Mouse (Mus musculus) heart, postnatal 0 days (tissue): Measurements from ENCODE around the gene Cnr2. TPM values are rescaled to one million over a fixed set of nuclear protein-coding genes. Genes with fewer than 3 reads are reported as not detected.

Source experiments
- ATAC-seq: fragments of 200-750 bp; cut with Nextera tagmentation; 2 replicates; pipeline ENCODE4 v1.8.0; 2017; ENCODE audit warnings: low read depth, moderate number of reproducible peaks, moderate library complexity; ENCODE audit not compliant: insufficient read depth
- DNase-seq: peaks from one replicate; pipeline ENCODE4 v3.0.0-alpha.2; 2016; ENCODE audit warnings: low spot score
- H3K27ac ChIP-seq: fragments of 300-500 bp; sonication (generic); 2 replicates; pipeline ENCODE4 v1.5.1; 2014; ENCODE audit warnings: low read depth, mild to moderate bottlenecking
- H3K27me3 ChIP-seq: fragments of 300-500 bp; sonication (generic); 2 replicates; pipeline ENCODE4 v1.6.1; 2014; ENCODE audit warnings: low read length, mixed read lengths; ENCODE audit not compliant: control insufficient read depth, insufficient read depth
- H3K36me3 ChIP-seq: fragments of 300-500 bp; sonication (generic); replicated peaks from 2 replicates; pipeline ENCODE4 v1.6.1; 2014; ENCODE audit warnings: low read length, mixed read lengths; ENCODE audit not compliant: control insufficient read depth, insufficient read depth
- H3K4me1 ChIP-seq: fragments of 300-500 bp; sonication (generic); 2 replicates; pipeline ENCODE4 v1.6.1; 2014; ENCODE audit warnings: antibody characterized with exemption; ENCODE audit not compliant: control insufficient read depth, insufficient read depth
- H3K4me2 ChIP-seq: fragments of 300-500 bp; sonication (generic); 2 replicates; pipeline ENCODE4 v1.6.1; 2014; ENCODE audit warnings: low read depth, mild to moderate bottlenecking, low read length, moderate library complexity
- H3K4me3 ChIP-seq: fragments of 300-500 bp; sonication (generic); 2 replicates; pipeline ENCODE4 v1.5.1; 2014; ENCODE audit warnings: low read depth, low read length
- H3K9ac ChIP-seq: fragments of 300-500 bp; sonication (generic); replicated peaks from 2 replicates; pipeline ENCODE4 v1.6.1; 2014; ENCODE audit warnings: low read depth, low read length, mixed read lengths
- H3K9me3 ChIP-seq: fragments of 300-500 bp; sonication (generic); replicated peaks from 2 replicates; pipeline ENCODE4 v1.6.1; 2016; ENCODE audit warnings: low read length; ENCODE audit not compliant: control insufficient read depth
- CTCF ChIP-seq: IDR thresholded peaks from 2 replicates; pipeline ENCODE4 v1.5.1; 2016; ENCODE audit warnings: antibody characterized with exemption, control low read depth, low read depth
- EP300 ChIP-seq: IDR thresholded peaks from 2 replicates; pipeline ENCODE4 v1.6.1; 2016; ENCODE audit warnings: antibody characterized with exemption, low read depth
- WGBS: fragments of 180-500 bp; shearing (Covaris S2); extraction: QIAGEN DNeasy Blood & Tissue Kit; methylation state at CpG from one replicate; pipeline ENCODE4 v1.1.7; 2014; 5-methylcytosine and 5-hydroxymethylcytosine counted together
- polyA plus RNA-seq: library from polyadenylated mRNA; unstranded; fragments of >200 nt; fragmentation: Nextera tagmentation; extraction: Ambion mirVana; gene quantifications from 2 replicates; pipeline ENCODE4 v1.2.1, GENCODE M21; 2015
- total RNA-seq: library from RNA; depleted of rRNA; stranded (reverse); fragments of >200 nt; gene quantifications from 2 replicates; pipeline ENCODE4 v1.2.3, GENCODE M21; 2014; ENCODE audit warnings: low replicate concordance

The Cnr2 gene
- total and polyA plus RNA-seq, 2 experiments from 2014 or later, result 0.27 to 0.36 TPM

GRCm38 (mm10) chr4:135920304-135921241 is 25.4 kb downstream of the Cnr2 start, which contains the start of gene Fuca1:
Fuca1 (plus strand) TSS chr4:135920735.
- Histone ChIP-seq H3K36me3 (no peaks in the 10 kb centered on the region; the same call in 1 of the 2 replicates), H3K27me3 (no peaks in the 10 kb centered on the region), H3K4me1 (0 out of 2 replicates have a peak, but pooled peaks cover 4% of the 10 kb centered on the region), H3K4me3 (peak within 1 kb of the TSS; percentile 94), H3K9ac (peak within 1 kb of the TSS; percentile 75), H3K9me3 (no peaks in the 10 kb centered on the region), H3K27ac (peak within 1 kb of the TSS; percentile 74), H3K4me2 (peak within 1 kb of the TSS; percentile 97)
- peak; percentile 97 for ATAC-seq
- DNase-seq, result peak; percentile 98
- no peak for TF ChIP-seq EP300
- peak; percentile 80 for TF ChIP-seq CTCF
- WGBS, result 3% methylated on average over 60 of the region's 60 CpGs

GRCm38 (mm10) chr4:135921257-135922120 is 26.3 kb downstream of the Cnr2 start:
- peaks cover 6% of the 10 kb centered on the region; the same call in 1 of the 2 replicates for H3K36me3 ChIP-seq
- peak overlapping the region; percentile 75 for H3K9ac ChIP-seq
- TF ChIP-seq EP300, result no peak
- TF ChIP-seq CTCF, result no peak
- H3K4me1 ChIP-seq, result 0 out of 2 replicates have a peak, but pooled peaks cover 4% of the 10 kb centered on the region
- H3K27ac ChIP-seq, result peak overlapping the region; percentile 74
- WGBS, result 9% methylated on average over 26 of the region's 26 CpGs
- H3K4me2 ChIP-seq, result peak overlapping the region; percentile 97
- ATAC-seq, result no peak
- no peaks in the 10 kb centered on the region for H3K27me3 ChIP-seq
- peak overlapping the region; percentile 94 for H3K4me3 ChIP-seq
- no peak for DNase-seq
- H3K9me3 ChIP-seq, result no peaks in the 10 kb centered on the region

DNA sequence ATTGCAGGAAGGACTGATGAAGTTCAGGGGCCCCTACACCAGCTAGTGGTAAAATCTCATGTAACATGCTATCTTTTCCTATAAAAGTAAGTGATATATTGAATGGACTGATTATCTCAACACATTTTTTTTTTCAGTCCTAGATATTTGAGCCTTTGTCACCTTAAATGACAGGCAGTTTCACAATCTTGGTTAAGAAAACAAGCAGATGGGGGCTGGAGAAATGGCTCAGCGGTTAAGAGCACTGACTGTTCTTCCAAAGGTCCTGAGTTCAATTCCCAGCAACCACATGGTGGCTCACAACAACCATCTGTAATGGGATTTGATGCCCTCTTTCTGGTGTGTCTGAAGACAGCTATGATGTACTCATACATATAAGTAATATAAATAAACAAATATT is 27.0 kb downstream of the Cnr2 start:
- ATAC-seq, result no peak
- peak overlapping the region; percentile 74; the same call in 1 of the 2 replicates for H3K27ac ChIP-seq

GRCm38 (mm10) chr4:135924418-135924817 is 29.2 kb downstream of the Cnr2 start:
- 84% methylated on average over 2 of the region's 2 CpGs for WGBS
- no peak overlapping the region for H3K4me3 ChIP-seq
- H3K4me2 ChIP-seq, result no peak overlapping the region
- peaks cover 9% of the 10 kb centered on the region; the same call in 1 of the 2 replicates for H3K36me3 ChIP-seq
- no peak overlapping the region for H3K27ac ChIP-seq
- H3K4me1 ChIP-seq, result 0 out of 2 replicates have a peak, but pooled peaks cover 4% of the 10 kb centered on the region
- no peak for ATAC-seq
- H3K9me3 ChIP-seq, result no peaks in the 10 kb centered on the region
- TF ChIP-seq CTCF (no peak), EP300 (no peak)
- H3K9ac ChIP-seq, result no peak overlapping the region
- no peak for DNase-seq
- no peaks in the 10 kb centered on the region for H3K27me3 ChIP-seq

More for the DNA sequence above, 27.0 kb downstream of the Cnr2 start:
- no peaks in the 10 kb centered on the region for H3K9me3 ChIP-seq
- WGBS, result 83% methylated on average over 1 of the region's 1 CpGs
- H3K4me2 ChIP-seq, result peak overlapping the region; percentile 97
- H3K4me1 ChIP-seq, result 0 out of 2 replicates have a peak, but pooled peaks cover 4% of the 10 kb centered on the region
- no peak for DNase-seq
- H3K27me3 ChIP-seq, result no peaks in the 10 kb centered on the region
- peaks cover 9% of the 10 kb centered on the region; the same call in 1 of the 2 replicates for H3K36me3 ChIP-seq
- no peak overlapping the region for H3K9ac ChIP-seq
- H3K4me3 ChIP-seq, result no peak overlapping the region
- no peak for TF ChIP-seq CTCF
- TF ChIP-seq EP300, result no peak

- no peak for TF ChIP-seq EP300
- no peak for TF ChIP-seq CTCF
- no peaks in the 10 kb centered on the region for H3K27me3 ChIP-seq
- ATAC-seq (no peak), DNase-seq (no peak)
- H3K27ac ChIP-seq, result no peak overlapping the region
- H3K36me3 ChIP-seq, result peaks cover 12% of the 10 kb centered on the region; the same call in 1 of the 2 replicates
- no peak overlapping the region for H3K4me3 ChIP-seq
- 42% methylated on average over 5 of the region's 5 CpGs for WGBS
- H3K9ac ChIP-seq, result no peak overlapping the region
- H3K9me3 ChIP-seq, result no peaks in the 10 kb centered on the region
- H3K4me1 ChIP-seq, result 0 out of 2 replicates have a peak, but pooled peaks cover 4% of the 10 kb centered on the region
- H3K4me2 ChIP-seq, result no peak overlapping the region
Measured at GRCm38 (mm10) chr4:135925341-135925740, 30.1 kb downstream of the Cnr2 start.
